Mouse (Mus musculus): Measurements from ENCODE around the gene Tbx4.

Gene Tbx4

DNA sequence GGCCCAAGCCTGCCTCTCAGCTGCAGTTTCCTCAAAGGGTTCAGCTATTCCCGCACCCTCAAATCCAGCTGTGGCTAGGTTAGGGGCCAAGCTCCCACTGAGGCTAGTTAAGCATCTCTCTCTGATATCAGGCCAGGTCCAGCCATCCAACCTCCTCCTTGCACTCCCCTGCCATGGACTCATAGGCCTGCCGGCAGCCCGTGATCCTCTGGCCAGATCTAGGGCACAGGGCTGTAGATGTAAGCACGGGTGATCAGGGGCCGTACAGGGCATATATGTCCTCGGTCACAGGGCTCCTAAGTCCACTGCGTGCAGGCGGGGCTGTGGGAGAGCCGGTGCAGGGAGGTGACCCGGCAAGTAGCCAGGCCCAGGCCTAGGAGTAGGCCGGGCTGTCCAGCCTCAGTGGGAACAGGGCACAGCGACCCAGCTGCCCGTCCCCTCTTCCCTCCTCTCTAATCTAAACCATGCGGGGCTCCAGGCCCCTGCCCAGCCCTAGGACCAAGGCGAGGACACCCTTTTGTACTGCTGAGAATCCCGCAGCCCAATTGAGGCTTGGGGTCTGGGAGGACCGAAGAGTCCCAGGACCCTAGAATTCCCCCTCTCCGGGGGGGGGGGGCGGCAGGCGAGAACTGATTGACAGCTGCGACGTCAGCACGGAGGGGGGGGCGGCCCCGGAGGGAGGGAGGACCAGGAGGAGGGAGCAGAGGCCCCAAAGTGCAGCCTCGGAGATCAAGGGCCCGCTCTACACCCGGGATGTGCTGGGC, at the start of gene Tbx4:
Gene Tbx4, plus strand, starts transcription at position 758 of the 764 bp plus-strand sequence.
- DNase-seq (ENCODE audit: low spot score): no peak

DNA sequence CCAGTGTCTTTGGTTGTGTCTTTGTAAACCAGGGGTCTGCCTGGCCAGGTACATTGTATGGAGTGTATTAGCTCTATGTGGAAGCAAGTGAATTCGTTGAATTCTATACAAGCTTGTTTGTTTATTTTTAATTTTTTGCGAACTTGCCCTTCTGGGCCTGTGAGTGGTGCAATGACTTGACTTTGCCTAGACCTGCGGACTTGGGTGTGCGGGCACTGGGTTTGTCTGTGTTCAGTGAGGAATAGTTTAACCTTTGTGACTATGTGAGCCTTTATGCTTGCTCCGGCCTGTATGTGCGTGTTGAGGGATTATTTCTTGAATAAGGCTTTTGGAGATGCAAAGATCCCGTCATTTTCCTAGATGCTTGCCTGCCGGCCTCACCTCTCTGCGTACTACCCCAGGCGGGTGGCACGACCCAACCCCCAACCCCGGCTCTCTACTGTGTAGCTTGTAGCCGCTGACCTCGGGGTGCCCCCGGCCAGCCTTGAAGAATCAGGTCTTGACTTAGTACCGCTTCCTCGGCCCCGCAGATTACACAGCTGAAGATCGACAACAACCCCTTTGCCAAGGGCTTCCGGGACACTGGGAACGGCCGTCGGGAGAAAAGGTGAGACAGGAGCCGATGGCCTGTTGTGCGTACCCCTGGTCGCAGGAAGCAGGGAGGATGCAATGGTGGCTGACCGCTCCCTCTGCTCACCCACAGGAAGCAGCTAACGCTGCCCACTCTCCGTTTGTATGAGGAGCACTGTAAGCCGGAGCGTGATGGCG, 49.5 kb upstream of the Tbx4 start:
- no peak for DNase-seq (ENCODE audit: low spot score)

DNA sequence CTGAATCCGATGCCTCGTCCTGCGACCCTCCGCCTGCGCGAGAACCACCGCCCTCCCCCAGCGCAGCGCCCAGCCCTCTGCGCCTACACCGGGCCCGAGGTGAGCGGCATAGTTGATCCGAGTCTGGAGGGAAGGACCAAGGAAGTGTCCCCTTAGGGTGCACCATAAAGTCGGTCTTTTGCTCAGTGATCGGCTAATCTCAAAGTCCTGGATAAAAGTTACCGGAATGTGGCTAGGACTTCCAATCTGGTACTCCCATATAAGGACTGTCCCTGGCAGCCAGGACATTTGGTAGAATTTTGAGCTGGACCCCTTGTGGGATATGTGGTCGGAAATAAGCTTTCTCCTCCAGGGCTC, 49.0 kb upstream of the Tbx4 start:
- no peak for DNase-seq (ENCODE audit: low spot score)

DNA sequence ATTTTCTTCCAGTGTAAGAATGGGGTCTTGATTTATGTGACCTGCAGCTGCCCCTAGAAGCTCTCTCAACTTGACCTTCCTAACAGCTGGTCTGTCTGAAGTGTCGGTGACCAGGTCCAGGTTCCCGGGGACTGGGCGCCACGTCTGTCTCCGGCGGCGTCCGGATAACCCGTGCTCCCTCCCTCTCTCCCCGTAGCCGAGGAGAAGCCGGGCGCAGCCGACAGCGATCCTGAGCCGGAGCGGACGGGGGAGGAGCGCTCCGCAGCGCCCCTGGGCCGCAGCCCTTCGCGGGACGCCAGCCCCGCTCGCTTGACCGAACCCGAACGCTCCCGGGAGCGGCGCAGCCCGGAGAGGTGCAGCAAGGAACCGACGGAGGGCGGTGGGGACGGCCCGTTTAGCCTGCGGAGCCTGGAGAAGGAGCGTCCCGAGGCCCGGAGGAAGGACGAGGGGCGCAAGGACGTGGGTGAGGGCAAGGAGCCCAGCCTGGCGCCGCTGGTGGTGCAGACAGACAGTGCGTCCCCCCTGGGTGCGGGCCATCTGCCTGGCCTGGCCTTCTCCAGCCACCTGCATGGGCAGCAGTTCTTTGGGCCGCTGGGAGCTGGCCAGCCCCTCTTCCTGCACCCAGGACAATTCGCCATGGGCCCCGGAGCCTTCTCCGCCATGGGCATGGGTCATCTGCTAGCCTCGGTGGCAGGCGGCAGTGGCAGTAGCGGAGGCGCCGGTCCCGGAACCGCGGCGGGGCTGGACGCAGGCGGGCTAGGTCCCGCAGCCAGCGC, 48.4 kb upstream of the Tbx4 start:
- DNase-seq (ENCODE audit: low spot score): no peak

DNA sequence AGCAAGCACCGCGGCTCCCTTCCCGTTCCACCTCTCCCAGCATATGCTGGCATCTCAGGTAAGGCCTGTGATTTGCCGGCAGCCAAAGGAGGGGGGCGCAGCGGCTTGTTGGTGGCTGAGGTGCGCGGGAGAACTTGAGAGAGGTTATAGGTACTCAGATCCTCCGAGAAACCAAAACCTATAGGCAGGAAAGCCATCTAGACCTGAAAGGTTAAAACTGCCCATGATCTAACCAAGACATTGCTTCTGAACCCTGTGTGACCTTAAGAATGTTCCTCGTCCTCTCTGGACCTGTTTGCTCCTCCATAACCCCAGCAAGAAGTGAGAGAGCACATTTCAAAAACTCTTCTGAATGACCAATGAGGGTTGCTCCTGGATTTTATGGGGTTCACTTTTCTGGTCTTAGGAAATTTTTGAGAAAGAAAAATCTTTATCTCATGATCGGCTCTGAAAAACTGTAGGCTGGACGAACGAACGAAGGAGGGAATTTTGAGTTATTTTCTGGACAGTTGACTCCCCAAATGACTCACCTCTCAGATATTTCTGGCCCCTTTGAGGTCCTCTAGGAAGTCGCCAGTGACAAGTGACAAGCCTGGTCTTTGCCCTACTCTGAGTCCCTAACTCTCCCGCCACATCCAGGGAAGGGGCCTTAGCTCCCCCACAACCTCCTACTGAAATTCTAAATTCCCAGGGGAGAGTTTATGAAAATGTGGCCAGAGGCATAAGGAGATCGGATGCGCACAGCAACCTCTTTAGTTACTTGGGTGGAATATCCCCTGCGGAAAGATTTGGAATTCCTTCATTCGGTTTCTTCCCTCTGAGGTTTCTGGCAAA, 47.6 kb upstream of the Tbx4 start:
- no peak for DNase-seq (ENCODE audit: low spot score)

DNA sequence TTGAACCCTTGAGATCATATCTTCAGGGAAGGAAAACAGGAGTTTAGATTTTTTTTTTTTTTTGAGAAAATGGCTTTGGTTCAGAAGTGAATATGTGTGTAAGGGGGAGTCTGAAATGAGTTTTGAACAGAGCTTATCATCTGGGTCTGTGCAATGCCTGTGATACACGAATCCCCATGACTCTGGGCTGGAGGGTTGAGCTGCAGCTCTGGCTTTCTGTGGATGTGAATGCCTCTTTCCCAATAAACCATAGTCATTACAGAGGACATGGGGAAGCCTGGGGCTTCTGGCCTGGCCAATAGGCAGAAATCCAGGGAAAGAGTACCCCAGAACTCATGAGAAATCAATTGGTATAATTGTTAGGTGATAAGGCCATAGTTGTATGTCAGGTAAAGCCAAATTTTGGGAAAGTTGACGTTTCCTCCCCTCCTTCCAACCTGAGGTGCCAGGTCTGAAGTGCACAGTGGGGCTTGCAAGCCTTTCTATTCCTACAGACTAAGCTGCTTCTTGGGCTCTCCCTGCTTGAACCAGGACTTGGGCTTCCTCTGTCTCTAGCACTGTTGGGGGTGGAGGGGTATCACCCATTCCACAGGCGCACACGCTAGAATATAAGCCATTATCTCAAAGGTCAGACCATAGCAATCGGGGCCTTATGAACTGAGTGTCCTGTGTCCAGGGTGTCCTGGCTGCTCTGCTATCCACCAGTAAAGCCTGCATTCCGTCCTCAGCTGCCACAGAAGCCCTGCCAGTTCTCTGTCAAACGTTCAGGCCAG, 46.8 kb upstream of the Tbx4 start:
- no peak for DNase-seq (ENCODE audit: low spot score)

DNA sequence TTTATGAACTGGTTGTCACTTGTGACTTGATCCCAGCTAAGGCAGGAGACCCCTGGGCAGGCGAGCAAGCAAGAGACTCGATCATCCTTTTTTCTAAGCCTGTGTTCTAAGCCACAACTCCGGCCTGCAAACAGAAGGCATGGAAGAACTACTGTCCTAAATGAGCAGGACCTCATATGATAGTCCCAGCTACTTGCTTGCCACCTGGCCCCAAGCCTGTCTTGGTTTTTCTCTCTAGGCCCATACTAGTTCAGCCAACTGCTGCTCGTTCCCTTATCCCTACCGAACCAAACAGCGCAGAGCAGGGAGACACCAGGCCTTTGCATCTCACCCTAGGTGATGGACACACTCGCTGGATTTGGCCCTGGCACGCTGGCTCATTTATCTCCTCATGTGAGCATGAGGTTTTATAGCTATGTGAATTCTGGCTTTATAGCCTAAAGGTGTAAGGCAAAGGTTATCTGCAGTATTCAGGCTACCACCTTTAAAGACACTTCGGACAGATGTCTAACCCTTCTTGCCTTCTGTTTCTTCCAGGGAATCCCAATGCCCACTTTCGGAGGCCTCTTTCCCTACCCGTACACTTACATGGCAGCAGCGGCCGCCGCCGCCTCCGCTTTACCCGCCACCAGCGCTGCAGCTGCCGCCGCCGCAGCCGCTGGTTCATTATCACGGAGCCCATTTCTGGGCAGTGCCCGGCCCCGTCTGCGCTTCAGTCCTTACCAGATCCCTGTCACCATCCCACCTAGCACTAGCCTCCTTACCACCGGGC, 46.0 kb upstream of the Tbx4 start:
- no peak for DNase-seq (ENCODE audit: low spot score)

DNA sequence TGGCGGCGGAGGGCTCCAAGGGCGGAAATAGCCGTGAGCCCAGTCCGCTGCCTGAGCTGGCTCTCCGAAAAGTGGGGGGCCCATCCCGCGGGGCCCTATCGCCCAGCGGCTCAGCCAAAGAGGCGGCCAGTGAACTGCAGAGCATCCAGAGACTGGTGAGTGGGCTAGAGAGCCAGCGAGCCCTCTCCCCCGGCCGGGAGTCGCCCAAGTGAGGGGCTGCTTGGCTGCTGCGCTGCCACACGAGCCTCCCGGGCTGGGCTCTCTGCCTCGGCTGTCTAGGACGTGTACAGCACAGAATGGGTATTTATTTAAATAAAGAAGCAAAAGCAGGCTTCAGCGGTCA, 45.4 kb upstream of the Tbx4 start:
- DNase-seq (ENCODE audit: low spot score): no peak

DNA sequence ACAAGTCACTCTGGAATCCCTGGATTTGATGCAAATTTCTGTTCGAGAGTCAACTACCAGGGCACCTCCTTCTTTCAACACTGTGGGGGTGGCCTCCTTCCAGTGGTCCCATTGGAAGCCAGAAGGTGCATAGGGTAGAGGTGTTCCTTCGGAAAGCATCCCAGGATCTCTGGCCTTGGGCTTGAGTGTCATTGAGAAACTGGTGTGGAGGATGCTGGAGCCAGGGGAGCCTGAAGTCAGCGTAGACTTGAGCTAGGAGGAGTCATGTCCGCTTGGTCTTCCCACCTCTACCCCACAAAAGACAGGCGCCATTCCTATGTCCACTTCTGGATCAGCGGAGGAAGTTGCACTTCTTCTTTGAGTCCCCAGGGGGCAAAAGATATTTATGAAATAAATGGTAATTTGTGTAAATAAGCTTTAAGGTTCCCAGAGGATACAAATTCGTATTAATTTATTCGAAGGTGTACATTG, 45.0 kb upstream of the Tbx4 start:
- no peak for DNase-seq (ENCODE audit: low spot score)

DNA sequence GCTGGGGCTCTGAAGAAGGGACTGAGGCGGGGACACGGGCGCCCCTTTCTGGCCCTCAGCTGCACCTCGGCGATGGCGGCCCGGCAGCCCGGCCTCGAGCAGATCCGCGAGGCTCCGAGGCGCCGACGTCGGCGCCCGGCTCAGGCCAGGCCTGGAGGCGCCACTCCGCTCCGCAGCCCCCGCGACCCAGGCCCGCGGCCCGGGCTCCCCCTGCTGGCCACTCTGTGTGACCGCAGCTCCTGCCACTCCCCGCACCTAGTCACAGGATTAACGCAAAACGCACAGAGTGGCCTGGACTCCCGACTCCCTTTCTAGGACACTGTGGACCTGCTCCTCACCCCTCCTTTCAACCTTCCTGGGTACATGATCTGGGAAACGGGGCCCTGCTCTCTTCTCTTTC, 44.2 kb upstream of the Tbx4 start:
- DNase-seq (ENCODE audit: low spot score): no peak

DNA sequence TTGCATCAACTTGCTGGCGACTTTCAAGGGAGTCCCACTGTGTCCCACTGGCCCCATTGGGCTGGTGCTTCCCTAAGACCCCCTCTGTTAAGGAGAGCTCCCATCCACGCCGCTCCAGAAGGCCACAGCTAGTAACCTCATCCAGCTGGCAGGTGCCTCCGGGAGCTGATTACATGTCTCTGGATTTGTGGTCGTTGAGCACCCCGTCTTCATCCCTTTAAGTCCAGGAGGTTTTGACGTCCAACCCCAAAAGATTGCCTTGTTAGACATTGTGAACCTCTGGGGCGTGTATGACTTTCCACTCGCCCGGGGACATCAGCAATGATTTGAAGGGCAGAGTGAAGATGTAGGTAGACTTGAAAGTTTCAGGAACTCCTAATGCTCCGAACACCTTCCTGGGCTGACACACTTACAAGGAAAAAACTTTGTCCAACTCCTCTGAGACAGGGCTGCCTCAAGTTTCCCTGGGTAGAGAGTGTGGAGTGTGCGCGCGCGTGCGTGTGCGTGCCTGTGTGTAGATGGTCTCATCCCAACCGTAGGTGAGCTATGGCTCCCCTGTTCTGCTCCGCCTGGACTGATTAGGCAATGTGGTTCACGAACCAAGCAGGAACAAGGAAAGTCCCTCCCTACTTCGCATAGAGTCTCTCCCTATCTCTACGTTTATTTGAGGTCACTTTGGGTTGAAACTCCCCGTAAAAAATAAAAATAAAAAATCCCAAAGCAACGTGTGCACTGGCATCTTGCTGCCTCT, 43.5 kb upstream of the Tbx4 start:
- DNase-seq (ENCODE audit: low spot score): no peak

DNA sequence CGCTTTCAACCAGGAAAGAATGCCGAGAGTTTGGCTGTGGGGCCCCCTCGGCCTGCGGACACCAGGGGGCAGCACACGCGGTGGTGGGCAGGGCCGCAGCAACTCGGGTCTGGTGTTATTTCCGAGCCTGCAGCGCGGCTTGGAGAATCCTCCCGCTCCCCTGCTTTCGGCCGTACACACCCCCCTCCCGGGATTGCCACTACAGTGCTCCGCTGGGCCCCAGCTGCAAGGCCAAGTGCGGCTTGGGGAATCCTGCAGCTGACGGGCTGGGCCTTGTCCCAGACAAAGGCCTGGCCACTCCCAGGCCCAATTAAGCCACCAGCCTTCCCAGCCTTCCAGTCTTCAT, 42.9 kb upstream of the Tbx4 start:
- DNase-seq (ENCODE audit: low spot score): peak; percentile 27

DNA sequence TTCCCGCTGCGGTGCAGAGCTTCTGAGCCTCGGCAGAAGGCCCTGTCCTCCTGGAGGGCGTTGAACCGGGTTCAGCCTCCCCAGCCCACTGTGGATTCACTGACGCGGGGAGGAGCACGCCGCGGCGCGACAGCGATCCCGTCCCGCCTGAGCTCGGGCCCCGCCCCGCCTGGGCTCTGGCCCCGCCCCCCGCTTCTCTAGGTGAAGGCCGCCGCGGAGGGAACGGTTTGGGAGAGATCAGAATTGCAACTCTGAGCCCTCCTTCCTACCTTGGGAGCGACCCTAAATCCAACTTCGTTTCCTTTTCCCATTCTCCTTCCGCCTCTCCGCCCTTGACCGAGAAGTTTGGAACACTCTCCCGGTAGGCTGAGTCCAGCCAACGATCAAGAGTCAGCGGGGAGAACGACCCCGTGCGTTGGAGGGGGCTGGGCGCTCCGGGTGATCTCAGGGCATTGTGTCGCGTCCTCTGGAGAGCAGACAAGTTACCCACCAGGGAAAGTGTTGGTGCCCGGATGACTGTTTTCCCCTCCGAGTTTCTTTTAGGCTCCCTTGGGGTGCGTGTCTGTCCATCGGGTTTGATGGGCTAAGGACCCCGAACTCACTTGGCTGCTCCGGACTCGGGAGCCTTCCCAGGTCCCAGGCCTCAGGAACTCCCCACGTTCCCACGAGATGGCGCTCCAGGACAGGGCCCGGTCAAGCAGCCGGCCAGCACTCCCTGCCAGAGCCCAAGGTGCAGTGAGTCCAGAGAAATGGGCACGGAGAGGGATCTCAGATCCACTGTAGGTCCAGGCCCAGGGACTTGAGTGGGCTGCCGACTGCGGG, 41.9 kb upstream of the Tbx4 start:
- DNase-seq (ENCODE audit: low spot score): peak; percentile 41

DNA sequence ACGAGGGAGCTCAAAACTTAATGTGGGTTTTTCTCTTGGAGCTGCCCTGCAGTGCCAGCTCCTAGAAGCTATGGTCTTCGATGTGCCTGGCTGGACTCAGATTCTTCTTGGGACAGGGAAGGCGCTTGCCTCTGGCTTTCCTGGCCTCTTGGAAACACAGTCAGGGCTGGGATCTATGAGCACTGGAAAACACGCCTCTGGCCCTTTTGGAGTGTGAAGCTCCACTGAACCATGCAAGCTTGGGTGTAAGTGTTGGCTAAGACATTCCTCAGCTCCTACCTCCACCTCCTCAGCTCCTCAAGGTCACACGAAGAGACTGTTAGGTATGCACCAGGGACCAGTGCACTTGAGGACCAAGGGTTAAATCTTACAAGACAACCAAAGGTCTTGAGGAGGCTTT, 41.3 kb upstream of the Tbx4 start:
- no peak for DNase-seq (ENCODE audit: low spot score)

DNA sequence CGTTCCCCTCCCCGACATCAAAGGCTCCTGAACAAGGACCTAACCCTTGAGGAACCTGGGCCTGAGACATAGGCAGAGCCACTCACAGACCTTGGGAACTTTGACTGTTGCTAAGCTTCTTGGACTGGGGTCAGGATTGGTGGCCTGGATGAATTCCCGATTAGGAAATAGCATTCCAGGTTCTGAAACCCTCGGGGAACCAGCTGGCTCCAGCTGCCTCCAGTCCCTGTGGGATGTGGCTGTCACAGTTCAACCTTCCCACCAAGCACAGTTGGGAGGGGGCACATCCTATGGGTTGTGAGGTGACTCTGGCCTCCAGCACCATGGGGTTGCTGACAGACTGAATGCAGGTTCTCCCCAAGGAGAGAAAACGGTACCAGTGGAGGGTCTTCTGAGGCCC, 40.3 kb upstream of the Tbx4 start:
- DNase-seq (ENCODE audit: low spot score): no peak

DNA sequence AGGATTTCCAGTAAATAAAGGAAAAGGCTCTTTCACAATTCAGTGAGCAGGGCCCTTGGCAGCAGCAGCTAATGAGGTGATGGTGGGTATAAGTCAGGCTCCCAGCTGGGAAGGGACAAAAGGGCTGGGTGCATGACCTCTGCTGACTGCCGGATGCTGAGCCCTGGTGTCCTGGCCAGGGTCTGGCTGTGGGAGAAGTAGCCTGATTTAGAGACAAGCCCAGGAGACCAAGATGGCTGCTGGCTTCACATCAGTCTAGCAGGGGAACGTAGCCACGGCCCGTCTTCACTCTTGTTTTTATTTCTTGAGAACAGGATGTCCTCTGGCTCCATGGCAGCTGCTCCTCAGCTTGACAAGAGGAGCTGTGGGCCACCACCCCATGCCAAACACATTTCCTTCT, 39.7 kb upstream of the Tbx4 start:
- DNase-seq (ENCODE audit: low spot score): no peak

DNA sequence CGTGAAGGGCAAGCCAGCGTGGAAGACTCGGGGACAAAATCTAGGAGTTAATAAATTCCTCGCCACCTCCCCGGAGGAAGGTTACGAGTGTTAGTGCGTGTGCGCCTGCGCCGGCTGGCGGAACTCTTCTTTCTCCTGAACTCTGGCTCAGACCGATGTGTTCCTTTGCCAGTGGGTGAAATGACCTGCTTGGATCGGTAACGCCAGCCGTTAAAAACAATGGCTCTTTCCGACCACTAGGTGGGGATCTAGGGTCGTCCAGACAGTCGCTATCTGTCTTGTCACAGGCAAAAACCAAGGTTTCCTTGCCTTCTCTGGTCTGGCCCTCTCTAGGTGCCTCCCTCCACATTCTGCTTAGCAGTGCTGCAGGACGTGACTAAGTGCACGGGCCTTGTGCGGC, 37.2 kb upstream of the Tbx4 start:
- DNase-seq (ENCODE audit: low spot score): peak; percentile 26

DNA sequence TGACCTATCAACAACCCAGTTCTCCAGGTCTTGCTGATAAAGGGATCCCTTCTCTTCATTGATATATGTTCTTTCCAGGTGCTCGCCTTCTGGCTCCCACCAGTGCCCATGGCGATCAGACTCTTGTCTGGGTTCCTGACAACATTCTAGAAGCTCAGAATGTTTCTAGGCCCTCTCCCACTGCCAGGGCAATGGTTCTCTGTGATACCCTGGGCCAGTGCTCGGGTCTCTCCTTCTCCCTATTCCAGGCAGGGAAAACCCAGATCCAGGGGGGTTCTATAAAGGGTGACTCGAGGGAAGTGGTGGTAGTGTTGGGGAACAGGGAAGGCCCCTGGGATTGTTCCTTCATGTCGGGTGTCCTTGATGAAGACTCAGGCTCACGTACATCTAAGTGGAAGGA, 36.0 kb upstream of the Tbx4 start, which contains the start of gene Gm11444:
Gene Gm11444, minus strand, starts transcription at position 101 of the 400 bp plus-strand sequence.
- no peak for DNase-seq (ENCODE audit: low spot score)

DNA sequence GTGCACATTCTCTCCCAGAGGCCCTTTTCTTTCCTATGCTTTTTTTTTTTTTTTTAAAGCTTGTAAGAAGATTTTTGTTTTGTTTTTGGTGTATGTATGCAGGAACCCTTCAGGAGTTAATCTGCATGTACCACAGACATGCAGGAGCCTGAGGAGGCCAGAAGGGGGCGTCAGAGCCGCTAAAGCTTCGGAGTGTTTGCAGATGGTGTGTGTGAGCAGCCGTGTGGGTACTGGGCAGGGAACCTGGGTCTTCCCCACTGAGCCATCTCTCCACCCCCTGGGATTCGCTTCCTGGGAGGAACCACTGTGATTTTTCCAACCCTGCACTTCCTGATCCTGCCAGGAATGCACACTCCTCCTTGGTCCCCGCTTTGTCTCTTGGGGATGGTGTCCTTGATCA, 35.5 kb upstream of the Tbx4 start:
- no peak for DNase-seq (ENCODE audit: low spot score)
